Mouse (Mus musculus) limb, embryonic 13.5 days (tissue): ENCODE results near the gene Tbc1d21. TPM values are rescaled to one million over a fixed set of nuclear protein-coding genes. Genes with fewer than 3 reads are reported as not detected.
A peak's percentile ranks its signal among the peaks of the same experiment; 100 is the strongest.

Source experiments
- ATAC-seq: fragments of 200-750 bp; cut with Nextera tagmentation; 2 replicates; pipeline ENCODE4 v1.8.0; 2017; ENCODE audit warnings: low read depth, moderate number of reproducible peaks, moderate TSS enrichment; ENCODE audit not compliant: low FRiP score
- H3K27ac ChIP-seq: fragments of 300-500 bp; sonication (generic); 2 replicates; pipeline ENCODE4 v1.5.1; 2015; ENCODE audit warnings: inconsistent platforms, mild to moderate bottlenecking, moderate library complexity
- H3K27me3 ChIP-seq: fragments of 300-500 bp; sonication (generic); 2 replicates; pipeline ENCODE4 v1.6.1; 2015; ENCODE audit warnings: mild to moderate bottlenecking, inconsistent platforms
- H3K36me3 ChIP-seq: fragments of 300-500 bp; sonication (generic); 2 replicates; pipeline ENCODE4 v1.6.1; 2015; ENCODE audit warnings: inconsistent platforms, mild to moderate bottlenecking, moderate library complexity
- H3K4me1 ChIP-seq: fragments of 300-500 bp; sonication (generic); 2 replicates; pipeline ENCODE4 v1.6.1; 2015; ENCODE audit warnings: inconsistent platforms
- H3K4me2 ChIP-seq: fragments of 300-500 bp; sonication (generic); replicated peaks from 2 replicates; pipeline ENCODE4 v1.6.1; 2015; ENCODE audit warnings: inconsistent platforms, mild to moderate bottlenecking, moderate library complexity
- H3K4me3 ChIP-seq: fragments of 300-500 bp; sonication (generic); 2 replicates; pipeline ENCODE4 v1.5.1; 2015; ENCODE audit warnings: moderate library complexity, mild to moderate bottlenecking, inconsistent platforms
- H3K9ac ChIP-seq: fragments of 300-500 bp; sonication (generic); 2 replicates; pipeline ENCODE4 v1.6.1; 2015; ENCODE audit warnings: mild to moderate bottlenecking, inconsistent platforms
- H3K9me3 ChIP-seq: fragments of 300-500 bp; sonication (generic); 2 replicates; pipeline ENCODE4 v1.6.1; 2016; ENCODE audit warnings: inconsistent platforms
- WGBS: fragments of 180-500 bp; shearing (Covaris S2); methylation state at CpG from one replicate; pipeline ENCODE4 v1.1.7; 2015; 5-methylcytosine and 5-hydroxymethylcytosine counted together
- polyA plus RNA-seq: library from polyadenylated mRNA; unstranded; fragments of >200 nt; fragmentation: Nextera tagmentation; extraction: Ambion mirVana; gene quantifications from 2 replicates; pipeline ENCODE4 v1.2.1, GENCODE M21; 2015

Gene Tbc1d21
- polyA plus RNA-seq, 1 experiment from 2014 or later = not detected

GRCm38 (mm10) chr9:58312196-58312943 is 57.9 kb downstream of the Tbc1d21 start:
- Histone ChIP-seq H3K4me2 (peak overlapping the region; percentile 79), H3K4me3 (peak overlapping the region; percentile 66), H3K9me3 (no peaks in the 10 kb centered on the region), H3K27ac (peak overlapping the region; percentile 93), H3K36me3 (peaks cover 7% of the 10 kb centered on the region), H3K4me1 (peaks cover 94% of the 10 kb centered on the region), H3K9ac (peak overlapping the region; percentile 78), H3K27me3 (peaks cover 9% of the 10 kb centered on the region; the same call in 1 of the 2 replicates)
- peak; percentile 19 for ATAC-seq
- under 1% methylated on average over 72 of the region's 72 CpGs for whole genome bisulfite sequencing

GRCm38 (mm10) chr9:58311191-58311910 is 58.9 kb downstream of the Tbc1d21 start:
- peaks cover 94% of the 10 kb centered on the region for H3K4me1 ChIP-seq
- peak overlapping the region; percentile 93; the same call in 1 of the 2 replicates for H3K27ac ChIP-seq
- H3K4me3 ChIP-seq = peak overlapping the region; percentile 66
- H3K4me2 ChIP-seq = peak overlapping the region; percentile 79
- no peak for ATAC-seq
- H3K9me3 ChIP-seq = no peaks in the 10 kb centered on the region
- 58% methylated on average over 32 of the region's 33 CpGs for WGBS
- peaks cover 10% of the 10 kb centered on the region for H3K36me3 ChIP-seq
- H3K9ac ChIP-seq = peak overlapping the region; percentile 78
- H3K27me3 ChIP-seq = peaks cover 9% of the 10 kb centered on the region; the same call in 1 of the 2 replicates

DNA sequence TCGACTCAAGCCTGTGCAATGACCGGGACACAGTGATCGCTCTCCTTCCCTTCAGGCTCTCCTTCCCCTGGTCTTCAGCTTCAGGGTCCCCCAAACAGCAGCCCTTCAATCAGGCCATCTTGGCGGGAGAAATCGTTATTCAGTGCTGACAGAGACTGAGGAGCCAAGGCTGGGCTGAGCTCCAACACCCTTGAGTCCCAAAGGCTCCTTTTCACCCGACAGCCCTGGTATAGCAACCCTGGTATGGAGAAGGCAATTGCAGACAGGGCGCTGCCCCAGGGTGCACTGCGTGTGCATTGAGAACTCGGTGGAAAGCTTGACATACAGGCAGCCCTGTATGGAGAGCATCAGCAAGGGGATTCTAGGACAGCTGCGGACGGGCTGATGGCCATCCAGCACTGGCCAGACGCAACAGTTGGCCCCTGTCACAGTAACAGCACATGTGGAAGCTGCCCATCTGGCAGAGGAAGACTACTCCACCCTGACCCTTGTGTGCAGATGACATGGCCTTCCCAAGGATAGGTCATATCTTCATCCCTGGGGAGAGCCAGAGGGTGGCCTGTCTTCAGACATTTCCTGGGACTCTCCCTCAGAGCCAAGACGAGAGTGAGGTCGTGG is 60.1 kb downstream of the Tbc1d21 start:
- H3K27me3 ChIP-seq = peaks cover 9% of the 10 kb centered on the region; the same call in 1 of the 2 replicates
- peak overlapping the region; percentile 55 for H3K9ac ChIP-seq
- H3K27ac ChIP-seq = no peak overlapping the region
- peak overlapping the region; percentile 22 for H3K4me3 ChIP-seq
- peak overlapping the region; percentile 79 for H3K4me2 ChIP-seq
- ATAC-seq = no peak
- H3K4me1 ChIP-seq = peaks cover 94% of the 10 kb centered on the region
- H3K9me3 ChIP-seq = no peaks in the 10 kb centered on the region
- 73% methylated on average over 14 of the region's 14 CpGs for WGBS
- H3K36me3 ChIP-seq = peaks cover 10% of the 10 kb centered on the region

Other genes starting within 250 kb of the Tbc1d21 start
- gene Islr, start 166.1 kb downstream of the Tbc1d21 start, polyA plus RNA-seq = 207 and 210 TPM in 2 replicates
- 2.0 and 2.1 TPM in 2 replicates for gene Islr2, start 166.1 kb downstream of the Tbc1d21 start, polyA plus RNA-seq
- gene Pml, start 120.7 kb downstream of the Tbc1d21 start, polyA plus RNA-seq = 15.3 and 18.2 TPM in 2 replicates
- 44.2 and 45.6 TPM in 2 replicates for gene Stoml1, start 117.3 kb downstream of the Tbc1d21 start, polyA plus RNA-seq
- gene Loxl1, start 57.3 kb downstream of the Tbc1d21 start, polyA plus RNA-seq = 51.3 and 52.2 TPM in 2 replicates
- 2.1 and 3.6 TPM in 2 replicates for gene Insyn1, start 118.1 kb upstream of the Tbc1d21 start, polyA plus RNA-seq
- 59.6 and 71.4 TPM in 2 replicates for gene Cd276, start 185.0 kb upstream of the Tbc1d21 start, polyA plus RNA-seq
- 99.6 and 101 TPM in 2 replicates for gene Nptn, start 211.8 kb upstream of the Tbc1d21 start, polyA plus RNA-seq